Mouse (Mus musculus) T-helper 2 cell (primary cell): Measurements from ENCODE around the gene Serhl.
"Not testable (repeated sequence)": the region's sequence is repeated elsewhere in the genome, so short reads cannot be mapped to it uniquely, and the experiment has no call there.

Experiments used
- in situ Hi-C: fragments of 300-600 bp; cut with MboI, MseI; formaldehyde crosslinking; loops from one replicate; pipeline ENCODE4 v1.15.1; 2025; ENCODE audit warnings: high pct_unique_total_duplicates

Serhl gene

DNA sequence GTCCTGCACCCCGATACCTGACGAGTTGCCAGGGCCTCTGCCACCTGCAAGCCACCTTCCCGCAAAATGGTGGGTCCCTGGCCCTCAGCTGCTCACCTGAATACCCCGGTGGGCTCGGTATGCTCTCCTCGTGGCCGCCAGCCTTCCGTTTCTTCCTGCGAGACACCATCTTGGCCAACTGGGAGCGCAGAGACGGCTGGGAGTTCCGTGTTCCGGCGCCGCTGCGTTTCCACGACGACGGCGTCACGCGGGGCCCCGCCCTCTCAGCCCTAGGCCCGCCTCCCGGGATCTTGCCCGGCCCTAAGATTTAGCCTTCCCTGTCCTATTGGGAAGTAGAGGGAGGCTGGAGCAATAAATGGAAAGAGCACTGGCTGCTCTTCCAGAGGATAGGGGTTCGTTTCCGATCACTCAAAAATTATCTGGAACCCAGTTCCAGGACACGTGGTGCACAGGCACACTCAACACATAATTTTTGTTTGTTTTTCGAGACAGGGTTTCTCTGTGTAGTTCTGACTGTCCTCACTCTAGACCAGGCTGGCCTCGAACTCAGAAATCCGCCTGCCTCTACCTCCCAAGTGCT lies 33.4 kb downstream of the Serhl start, which contains the start of gene Rrp7a:
Gene Rrp7a, minus strand, starts transcription at position 236 of the 580 bp plus-strand sequence.
- in situ Hi-C loops, result loop anchor here (25.0 kb wide), 1 partner anchor 1710 kb away; the partner anchor contains the start of genes Dnajb7, St13 and Xpnpep3

DNA sequence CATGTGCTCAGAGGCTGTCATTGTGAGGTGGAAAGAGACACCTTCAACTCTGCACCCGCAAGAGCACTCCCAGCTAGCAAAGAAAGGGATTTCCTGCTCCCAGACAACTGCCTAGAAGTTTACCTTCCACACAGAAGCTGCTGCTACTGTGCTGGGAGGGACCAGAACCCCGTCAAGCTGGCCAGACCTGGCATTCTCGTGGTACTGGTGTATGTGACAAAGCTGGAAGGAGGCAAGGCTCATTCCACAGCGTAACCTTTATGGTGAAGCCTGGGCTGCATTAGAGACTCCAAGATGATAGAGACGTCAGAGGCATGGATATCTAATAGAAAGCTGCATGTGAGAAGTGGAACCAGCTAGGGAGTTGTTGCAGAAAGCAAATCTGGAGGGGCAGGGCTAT lies 35.3 kb downstream of the Serhl start:
- in situ Hi-C loops, result loop anchor here (25.0 kb wide), 1 partner anchor 1712 kb away; the partner anchor contains the start of genes Dnajb7, St13 and Xpnpep3

DNA sequence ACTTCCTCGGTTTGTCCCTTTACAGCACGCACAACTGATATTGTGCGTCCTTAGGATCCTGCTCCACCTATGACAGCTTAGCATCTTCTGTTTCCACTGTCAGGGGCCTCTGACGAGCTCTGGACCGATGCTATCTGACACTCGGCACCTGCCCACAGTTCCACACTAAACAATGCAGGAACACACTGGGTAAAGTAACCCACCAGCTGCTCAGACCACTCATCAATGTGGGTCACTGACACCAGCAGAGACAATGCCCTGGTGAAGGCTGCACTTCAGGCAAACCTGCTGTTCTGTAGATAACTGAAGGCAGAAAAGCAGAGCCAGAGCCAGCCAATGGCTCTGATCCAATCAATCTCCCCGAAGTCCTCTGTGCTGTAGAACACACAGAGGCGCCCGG lies 37.3 kb downstream of the Serhl start:
- in situ Hi-C loops, result no loop called here

DNA sequence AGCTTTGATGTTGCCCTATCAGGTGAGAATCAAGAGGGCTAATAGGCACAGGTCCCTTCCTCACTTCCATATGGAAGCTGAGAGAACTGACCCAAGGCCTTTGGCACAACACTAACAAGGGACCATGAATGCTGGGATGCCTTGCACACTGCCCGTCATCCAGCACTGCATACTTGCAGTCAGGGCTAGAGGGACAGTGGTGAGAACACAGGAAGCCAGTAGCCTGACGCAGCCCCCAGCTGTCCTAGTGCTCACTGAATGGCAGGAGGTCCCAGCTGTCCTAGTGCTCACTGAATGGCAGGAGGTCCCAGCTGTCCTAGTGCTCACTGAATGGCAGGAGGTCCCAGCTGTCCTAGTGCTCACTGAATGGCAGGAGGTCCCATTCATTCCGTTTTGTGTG lies 37.7 kb downstream of the Serhl start:
- in situ Hi-C loops, result not testable (repeated sequence)

DNA sequence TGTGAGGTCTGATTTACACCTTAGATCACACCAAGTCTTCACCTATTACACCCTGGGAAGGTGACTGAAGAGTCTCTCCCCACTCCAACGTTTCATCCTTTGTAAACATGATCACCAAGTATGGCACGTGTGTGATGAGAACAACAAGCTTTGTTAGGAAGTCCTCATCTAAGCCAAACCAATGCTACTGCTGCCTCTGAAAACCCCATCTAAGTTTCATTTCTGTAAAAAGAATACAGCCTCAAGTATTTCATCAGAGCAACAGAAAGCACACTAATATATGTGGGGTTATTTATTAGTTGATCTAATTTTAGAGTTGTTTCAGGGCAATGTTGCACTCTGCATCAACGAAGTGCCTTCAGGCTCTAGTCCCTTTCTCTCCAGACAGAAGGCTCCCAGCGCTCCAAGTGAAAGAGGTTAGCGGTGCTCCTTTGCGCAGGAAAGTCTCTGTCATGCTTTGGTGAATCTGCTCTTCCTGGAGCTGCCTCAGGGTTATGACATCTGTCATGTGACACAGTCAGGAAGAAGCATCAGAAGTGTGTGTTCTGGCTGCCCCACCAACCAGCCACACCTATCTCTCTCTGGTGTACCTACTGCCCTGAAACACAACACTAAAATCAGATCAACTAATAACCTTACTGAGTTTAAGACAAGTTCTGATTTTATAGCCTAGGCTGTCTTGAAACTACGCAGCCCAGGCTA lies 40.4 kb downstream of the Serhl start:
- in situ Hi-C loops, result no loop called here

DNA sequence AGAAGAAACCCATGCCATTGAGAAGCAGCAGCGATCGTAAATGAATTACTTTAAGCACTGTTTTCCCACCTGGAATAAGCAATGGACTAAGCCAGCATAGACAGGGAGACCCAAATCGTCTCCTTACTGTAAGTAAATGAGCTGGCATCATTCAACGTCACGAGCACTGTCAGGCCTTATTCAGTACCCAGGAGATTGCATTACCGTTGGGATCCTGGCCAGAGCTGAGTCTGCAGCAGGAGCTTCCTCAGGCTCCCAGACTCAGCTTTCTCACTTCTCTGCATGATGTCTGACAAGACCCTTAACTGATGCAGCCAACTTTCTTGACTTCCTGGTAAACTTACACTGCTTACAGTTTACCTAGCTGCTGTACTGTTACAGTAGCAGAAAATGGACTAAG lies 45.4 kb downstream of the Serhl start:
- in situ Hi-C loops, result no loop called here

DNA sequence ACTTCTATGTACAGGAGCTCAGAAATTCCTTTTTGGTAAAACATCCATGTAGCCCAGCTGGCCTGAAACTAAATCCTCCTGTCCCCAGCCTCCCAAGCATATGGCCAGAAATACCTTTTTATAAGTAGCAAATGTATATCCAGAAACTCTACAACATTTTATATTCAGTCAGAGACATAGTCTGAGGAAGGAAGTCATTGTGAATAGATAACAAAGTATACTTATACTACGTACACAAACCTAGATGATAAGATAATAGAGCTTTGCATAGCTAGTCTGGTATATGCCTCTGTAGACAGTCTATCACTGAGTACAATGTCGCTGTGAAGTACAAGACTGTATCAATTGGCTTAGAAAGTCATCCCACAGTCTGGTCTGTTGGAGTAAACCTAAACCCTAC lies 46.3 kb downstream of the Serhl start:
- in situ Hi-C loops, result no loop called here

DNA sequence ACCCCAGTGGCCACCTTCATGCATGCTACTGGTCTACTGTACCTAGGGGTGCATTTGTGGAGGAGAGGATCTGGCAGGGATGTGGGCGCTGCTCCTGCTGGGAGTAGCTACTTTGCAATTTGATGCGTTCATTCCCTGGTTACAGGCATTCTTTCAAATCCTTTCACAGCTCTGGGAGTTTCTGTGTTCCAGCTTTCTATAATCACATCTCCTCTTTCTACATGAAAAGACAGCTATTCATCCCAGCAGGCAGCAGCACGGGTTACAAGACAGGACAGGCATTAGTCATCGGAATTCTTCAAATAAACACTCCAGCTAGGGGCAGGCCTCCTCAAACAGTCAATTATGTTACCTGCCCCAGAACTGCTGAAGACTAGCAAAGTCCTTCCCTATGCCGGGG lies 53.6 kb downstream of the Serhl start:
- in situ Hi-C loops, result no loop called here

DNA sequence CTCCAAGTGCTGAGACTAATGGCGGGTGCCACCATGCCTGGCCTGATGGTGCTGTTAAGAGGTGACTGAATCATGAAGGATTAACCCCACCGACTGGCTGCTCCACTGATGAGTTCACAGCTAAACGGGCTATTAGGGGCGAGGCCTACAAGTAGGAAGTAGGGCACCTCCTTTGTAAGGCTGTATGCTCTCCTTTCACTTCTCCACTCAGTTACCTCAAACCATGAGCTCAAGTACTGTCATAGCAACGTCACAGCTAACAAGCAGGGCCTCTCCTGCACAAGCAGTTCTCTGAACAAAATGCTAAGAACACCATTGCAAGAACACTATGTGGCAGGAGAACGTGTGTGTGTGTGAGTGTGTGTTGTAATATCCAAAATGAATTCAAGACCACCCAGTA lies 56.2 kb downstream of the Serhl start:
- in situ Hi-C loops, result no loop called here

DNA sequence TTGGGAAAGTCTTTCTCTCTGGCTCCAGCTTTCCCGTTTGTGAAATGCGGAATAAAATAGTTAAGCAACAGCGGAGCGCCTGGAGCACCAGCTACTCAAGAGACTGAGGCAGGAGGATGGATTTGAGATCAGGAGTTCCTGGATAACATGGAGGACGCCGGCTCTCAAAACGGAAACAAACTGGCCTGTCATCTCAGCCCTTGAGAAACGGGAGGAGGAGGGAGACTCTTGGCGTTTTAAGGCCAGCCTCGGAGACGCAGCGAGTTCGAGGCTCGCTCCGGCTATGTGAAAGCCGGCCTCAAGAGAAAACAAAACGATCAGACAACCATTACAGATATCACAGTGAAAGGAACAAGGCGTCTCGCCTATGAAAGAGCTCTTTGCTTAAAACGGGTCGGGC lies 59.1 kb downstream of the Serhl start:
- in situ Hi-C loops, result no loop called here

DNA sequence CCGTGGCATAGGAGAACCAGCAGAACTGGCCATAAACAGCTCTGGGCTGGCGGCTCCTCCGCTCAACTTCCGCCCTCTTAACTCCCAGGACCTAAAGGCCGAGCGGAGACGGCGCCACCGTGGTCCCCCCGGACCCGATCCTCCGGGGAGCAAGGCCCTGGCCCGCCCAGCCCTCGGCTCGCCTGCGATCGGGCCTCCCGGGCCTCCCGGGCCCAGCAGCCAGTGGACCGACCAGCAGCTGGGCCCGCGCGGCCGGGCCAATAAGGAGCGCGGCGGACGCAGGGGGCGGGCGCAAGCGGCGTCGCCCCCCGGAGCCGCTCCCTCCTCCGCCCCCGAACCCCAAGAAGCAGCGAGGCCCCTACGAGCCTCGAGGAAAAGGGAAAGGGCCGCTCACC lies 59.5 kb downstream of the Serhl start:
- in situ Hi-C loops, result no loop called here

DNA sequence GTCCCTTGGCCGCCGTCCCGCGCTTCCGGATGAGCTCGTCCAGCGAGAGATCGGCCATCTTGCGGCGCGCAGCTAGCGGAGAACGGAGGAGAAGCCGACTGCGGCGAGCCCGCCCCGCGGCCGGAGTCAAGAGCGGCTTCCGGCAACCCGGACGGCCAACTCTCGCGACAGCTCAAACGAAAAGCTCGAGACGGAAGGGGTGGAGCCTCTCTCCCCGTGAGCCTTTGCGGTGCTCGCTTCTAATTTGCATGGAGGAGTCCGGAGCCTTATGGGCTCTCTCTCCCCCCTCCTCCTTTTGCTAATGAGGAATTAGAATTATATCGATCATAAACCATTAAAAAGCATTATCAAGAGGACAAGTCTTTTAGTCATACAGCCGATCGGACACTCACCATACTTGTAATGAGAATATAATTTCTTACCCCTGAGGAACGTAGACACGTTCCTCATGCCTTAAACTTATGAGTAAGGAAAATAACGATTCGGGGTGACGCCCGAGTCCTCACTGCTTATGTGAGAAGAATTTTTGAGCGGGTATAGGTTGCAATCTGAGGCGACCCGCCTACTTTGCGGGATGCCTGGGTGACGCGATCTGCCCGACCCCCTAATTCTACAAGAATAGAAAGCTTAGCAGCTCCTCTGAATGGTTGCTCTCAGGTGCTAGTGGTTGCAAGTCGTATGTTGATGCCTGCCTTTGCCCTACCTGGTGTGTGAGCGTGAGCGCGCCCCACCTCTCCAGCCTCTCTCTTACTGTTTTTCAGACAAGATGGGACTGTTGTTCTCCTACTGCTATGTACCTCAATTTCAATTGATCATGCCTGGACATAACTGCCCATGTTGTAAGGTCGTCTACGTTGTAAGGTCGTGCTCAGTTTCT lies 60.1 kb downstream of the Serhl start, which contains the start of gene Poldip3:
Gene Poldip3, minus strand, starts transcription at position 189 of the 877 bp plus-strand sequence.
- in situ Hi-C loops, result loop anchor here (10.0 kb wide), 1 partner anchor 315 kb away; the partner anchor contains the start of gene Pacsin2

DNA sequence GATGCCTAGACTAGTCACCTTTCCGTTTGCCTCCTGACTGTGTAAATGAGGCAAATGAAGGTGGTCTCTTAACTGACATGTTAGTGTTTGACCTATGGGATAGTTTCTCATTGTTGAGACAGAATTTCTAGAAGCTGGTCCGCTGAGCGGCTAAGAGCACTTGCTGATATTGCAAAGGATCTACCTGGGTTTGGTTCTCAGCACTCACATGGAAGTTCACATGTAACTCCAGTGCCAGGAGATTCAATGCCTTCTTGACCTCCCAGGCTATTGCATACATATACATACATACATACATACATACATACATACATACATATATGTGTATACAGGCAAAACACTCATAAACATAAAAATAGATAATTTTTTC lies 60.8 kb downstream of the Serhl start:
- in situ Hi-C loops, result loop anchor here (10.0 kb wide), 1 partner anchor 315 kb away; the partner anchor contains the start of gene Pacsin2

DNA sequence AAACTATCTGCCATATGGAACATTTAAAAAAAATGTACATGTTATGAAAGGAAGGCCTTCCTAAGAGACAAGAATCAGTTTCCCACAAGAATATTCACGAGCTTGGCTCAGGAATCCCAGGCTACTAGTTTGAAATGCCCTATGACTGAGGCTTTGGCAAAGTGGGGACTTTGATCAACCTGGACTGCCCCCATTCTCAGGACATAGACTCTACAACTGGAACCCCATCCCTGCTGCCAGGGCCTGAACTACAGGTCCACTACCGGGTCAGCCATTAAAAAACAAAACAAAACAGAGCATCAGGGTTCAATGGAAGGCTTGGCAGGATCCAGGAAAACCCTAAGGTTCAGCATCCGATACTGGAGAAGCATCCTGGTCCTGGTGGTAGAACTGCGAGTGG lies 61.4 kb downstream of the Serhl start:
- in situ Hi-C loops, result loop anchor here (10.0 kb wide), 1 partner anchor 314 kb away; the partner anchor contains the start of gene Pacsin2

DNA sequence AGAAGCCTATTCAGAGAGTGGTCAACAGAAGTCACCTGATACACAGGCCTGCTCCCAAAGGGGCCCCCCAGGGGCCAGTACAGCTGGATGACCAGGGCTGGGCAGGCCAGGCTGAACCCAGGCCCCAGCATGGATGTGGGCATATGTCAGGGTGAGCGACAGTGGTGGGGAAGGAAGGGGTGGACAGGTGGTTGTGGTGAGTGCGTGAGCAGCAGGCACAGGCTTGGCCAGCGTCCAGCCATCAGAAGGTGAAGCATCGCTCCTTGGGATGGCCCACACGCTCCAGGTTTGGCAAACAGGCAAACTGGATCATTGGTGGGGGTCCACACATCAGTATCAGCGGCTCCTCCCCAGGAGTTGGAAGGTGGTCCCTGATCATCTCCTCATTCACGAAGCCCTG lies 65.0 kb downstream of the Serhl start:
- in situ Hi-C loops, result loop anchor here (10.0 kb wide), 1 partner anchor 310 kb away; the partner anchor contains the start of gene Pacsin2

DNA sequence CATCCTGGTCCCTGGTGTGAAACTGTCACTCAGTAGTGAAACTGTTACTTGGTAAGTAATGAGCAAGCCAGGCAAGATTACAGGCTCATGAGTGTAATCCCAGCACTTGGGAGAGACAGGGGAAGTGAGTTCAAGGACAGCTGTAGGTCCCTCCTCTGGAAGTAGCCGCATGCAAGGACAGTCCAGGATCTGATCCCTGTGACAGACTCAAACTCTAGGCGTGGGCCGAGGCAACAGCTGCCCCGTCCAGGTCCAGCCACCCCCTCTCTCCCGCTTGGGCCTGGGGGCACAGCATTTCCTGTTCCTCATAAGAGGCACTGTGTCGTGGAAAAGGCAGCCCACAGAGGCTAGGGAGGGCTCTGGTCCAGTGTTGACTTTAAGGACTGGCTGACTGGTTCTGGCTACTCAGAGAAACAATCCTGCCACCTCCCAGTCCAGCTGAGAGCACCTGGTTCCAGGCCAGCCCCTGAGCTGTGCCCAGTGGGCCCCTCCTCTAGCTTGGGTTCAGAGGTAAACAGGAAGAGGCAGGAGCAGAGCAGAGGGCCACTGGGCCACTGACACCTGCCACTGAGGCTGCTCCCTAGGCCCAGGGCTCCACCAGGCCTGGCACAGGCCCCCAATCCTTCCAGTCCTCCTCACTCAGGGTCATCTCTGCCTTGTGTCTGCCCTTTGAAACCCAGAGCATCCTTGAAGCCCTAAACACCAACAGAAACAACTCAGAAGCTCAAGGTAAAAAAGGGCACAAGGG lies 66.5 kb downstream of the Serhl start:
- in situ Hi-C loops, result loop anchor here (10.0 kb wide), 1 partner anchor 309 kb away; the partner anchor contains the start of gene Pacsin2

DNA sequence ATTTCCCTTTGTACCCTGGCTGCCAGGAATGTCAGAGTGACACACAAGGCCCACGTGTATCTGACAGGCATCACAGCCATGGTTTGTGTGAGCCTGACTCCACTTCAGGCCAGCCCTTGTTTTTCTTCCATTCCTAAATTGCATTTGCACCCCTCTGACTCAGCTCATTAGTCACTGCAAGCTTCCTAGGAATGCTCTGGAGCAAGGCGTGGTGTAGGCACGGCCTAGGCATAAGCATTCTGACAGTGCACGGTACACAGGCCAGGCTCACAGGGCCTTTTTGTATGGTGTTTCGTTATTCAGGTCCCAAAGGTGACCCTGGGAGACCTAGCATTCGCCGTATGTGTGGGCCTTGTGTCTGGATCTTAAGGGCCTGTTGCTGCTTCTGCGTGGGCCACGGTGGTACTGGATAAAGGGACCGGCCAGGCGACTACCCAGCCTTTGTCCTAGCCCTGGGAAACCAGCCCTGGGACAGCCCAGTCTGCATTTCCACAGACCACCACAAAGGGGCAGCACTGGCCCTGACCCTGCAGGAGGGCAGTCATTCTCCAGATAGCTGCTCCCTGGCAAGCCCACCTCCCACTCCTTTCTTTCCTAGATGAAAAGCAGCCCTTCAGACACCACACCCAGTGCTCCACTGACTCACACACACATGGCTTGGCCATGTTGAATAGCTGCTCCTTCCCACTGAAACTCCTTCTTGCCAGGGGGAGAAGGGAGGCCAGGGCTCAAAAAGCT lies 67.8 kb downstream of the Serhl start:
- in situ Hi-C loops, result loop anchor here (10.0 kb wide), 1 partner anchor 308 kb away; the partner anchor contains the start of gene Pacsin2

DNA sequence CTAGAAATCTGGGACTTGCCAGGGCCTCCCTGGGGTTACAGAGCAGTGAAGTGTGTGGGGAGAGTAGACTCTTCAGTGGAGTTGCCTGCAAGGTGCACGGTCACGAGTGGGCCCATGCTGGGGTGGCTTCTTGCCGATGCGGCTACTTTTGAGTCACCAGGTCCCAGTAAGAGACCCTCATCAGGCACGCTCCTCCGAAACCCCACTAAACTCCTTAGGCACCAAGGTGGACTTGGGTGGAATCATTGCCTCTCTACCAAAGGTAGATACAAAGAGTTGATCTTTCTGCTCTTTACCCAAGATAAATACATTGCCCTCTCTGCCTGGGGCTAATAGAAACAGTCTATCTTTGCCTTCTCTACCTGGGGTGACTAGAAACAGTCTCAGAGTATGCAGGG lies 68.4 kb downstream of the Serhl start:
- in situ Hi-C loops, result loop anchor here (10.0 kb wide), 1 partner anchor 307 kb away; the partner anchor contains the start of gene Pacsin2

DNA sequence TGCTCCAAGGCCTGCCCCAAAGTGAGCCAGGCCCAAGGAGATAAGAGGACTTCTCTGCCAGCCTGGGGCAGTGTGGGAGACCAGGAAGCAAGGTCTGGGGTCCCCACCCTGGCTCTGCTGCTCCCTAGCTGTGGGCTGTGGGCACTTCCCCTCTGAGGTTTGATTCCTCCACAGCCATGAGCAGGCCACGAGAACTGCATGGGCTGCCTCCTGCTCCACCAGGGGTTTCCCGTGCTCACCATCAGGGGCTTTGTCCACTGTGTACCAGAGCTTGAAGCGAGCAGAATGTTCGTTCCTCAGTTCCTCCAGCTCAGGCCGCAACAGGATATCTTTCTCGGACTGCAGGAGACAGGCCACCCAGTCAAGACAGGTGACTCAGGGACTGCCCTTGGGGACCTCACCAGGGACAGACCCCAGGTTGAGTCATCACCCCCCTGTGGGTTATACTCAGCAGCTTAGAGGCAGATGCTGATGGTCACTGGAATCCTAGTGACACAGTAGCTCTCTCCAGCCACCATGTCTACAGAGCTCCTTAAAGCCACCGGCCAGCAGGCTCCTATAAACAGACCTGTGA lies 69.4 kb downstream of the Serhl start:
- in situ Hi-C loops, result loop anchor here (10.0 kb wide), 1 partner anchor 306 kb away; the partner anchor contains the start of gene Pacsin2

DNA sequence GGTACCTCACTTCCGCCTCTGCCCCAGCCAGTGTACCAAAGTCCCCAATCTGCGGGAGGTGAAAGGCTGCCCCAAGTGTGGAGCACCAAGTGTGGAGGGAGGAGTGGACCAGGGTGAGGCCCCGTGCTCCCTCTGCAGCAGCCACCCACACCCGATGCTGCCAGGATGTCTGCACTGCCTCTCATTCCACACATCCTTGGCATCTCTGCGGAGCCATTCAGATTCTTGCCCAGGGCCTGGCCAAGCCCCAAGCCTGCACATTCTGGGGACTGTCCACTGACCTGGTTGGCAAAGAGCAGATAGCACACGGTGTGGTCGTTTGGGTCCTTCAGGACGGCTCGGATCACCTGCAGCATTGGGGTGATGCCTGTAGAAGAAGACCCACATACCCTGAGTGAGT lies 70.5 kb downstream of the Serhl start:
- in situ Hi-C loops, result loop anchor here (10.0 kb wide), 1 partner anchor 305 kb away; the partner anchor contains the start of gene Pacsin2
